Comparison of ENCODE assay signal across 17 mouse cellular contexts in genomic region chr3:133522289-133522688, GRCm38 (mm10).
"Had no signal": no experiment of that assay in that cellular context is flagged by ENCODE, and none has a peak within 500 bp of the region (broad histone marks: within the 10 kb centered on the region; RNA-seq: fewer than 3 reads in every experiment).

No protein-coding gene starts in this region.

- H3K4me2 ChIP-seq: limb, embryonic 12.5 days; limb, embryonic 15.5 days; liver, embryonic 11.5 days; lung, embryonic 14.5 days; midbrain, embryonic 12.5 days; midbrain, embryonic 15.5 days; neural tube, embryonic 13.5 days had no signal

- H3K4me1 ChIP-seq: limb, embryonic 12.5 days; midbrain, embryonic 12.5 days; midbrain, embryonic 15.5 days; neural tube, embryonic 13.5 days had no signal

- ATAC-seq: liver, postnatal 0 days; lung, postnatal 0 days; midbrain, embryonic 15.5 days had no signal

- H3K9me3 ChIP-seq: limb, embryonic 12.5 days; limb, embryonic 15.5 days; midbrain, embryonic 12.5 days; midbrain, embryonic 15.5 days; neural tube, embryonic 13.5 days had no signal

- H3K27me3 ChIP-seq: limb, embryonic 12.5 days; limb, embryonic 15.5 days; midbrain, embryonic 12.5 days; midbrain, embryonic 15.5 days; neural tube, embryonic 13.5 days had no signal

- H3K4me3 ChIP-seq: limb, embryonic 12.5 days; limb, embryonic 15.5 days; midbrain, embryonic 12.5 days; midbrain, embryonic 15.5 days; neural tube, embryonic 13.5 days had no signal

- H3K27ac ChIP-seq: limb, embryonic 12.5 days; limb, embryonic 15.5 days; liver, embryonic 14.5 days; macrophage; midbrain, embryonic 12.5 days; midbrain, embryonic 15.5 days; neural tube, embryonic 13.5 days; stomach, postnatal 0 days had no signal

- H3K36me3 ChIP-seq: midbrain, embryonic 15.5 days; neural tube, embryonic 13.5 days had no signal

- H3K9ac ChIP-seq: limb, embryonic 12.5 days; limb, embryonic 15.5 days; liver, embryonic 14.5 days; liver, postnatal 0 days; lung, embryonic 14.5 days; midbrain, embryonic 12.5 days; midbrain, embryonic 15.5 days; neural tube, embryonic 13.5 days had no signal

- DNase-seq: kidney, adult 2 months; kidney, postnatal 10 days; kidney, postnatal 36 days; left cerebral cortex, postnatal 4 days; liver, postnatal 0 days; lung, embryonic 14.5 days; thymus, postnatal 25 days had no signal
